14 mouse cellular contexts compared by ENCODE assay signal in genomic region chr14:117849591-117850505, GRCm38 (mm10).
"Had no signal": no experiment of that assay in that cellular context is flagged by ENCODE, and none has a peak within 500 bp of the region (broad histone marks: within the 10 kb centered on the region; RNA-seq: fewer than 3 reads in every experiment).

No protein-coding gene starts in this region.

- H3K9me3 ChIP-seq: limb, embryonic 12.5 days; liver, embryonic 13.5 days; midbrain, embryonic 12.5 days had no signal

- H3K27me3 ChIP-seq: limb, embryonic 12.5 days; liver, embryonic 13.5 days; megakaryocyte, embryonic 14.5 days; midbrain, embryonic 12.5 days had no signal

- ATAC-seq: liver, postnatal 0 days had no signal

- H3K9ac ChIP-seq: limb, embryonic 12.5 days; liver, embryonic 13.5 days; liver, postnatal 0 days; midbrain, embryonic 12.5 days had no signal

- H3K36me3 ChIP-seq: limb, embryonic 12.5 days; liver, embryonic 13.5 days; midbrain, embryonic 12.5 days had no signal

- DNase-seq: kidney, adult 11 months; kidney, adult 9 months; kidney, postnatal 4 days; liver; liver, embryonic 13.5 days; liver, postnatal 0 days; right cerebral cortex, postnatal 25 days; thymus, postnatal 36 days had no signal

- H3K27ac ChIP-seq: kidney, postnatal 0 days; layer of hippocampus, adult 2 months; limb, embryonic 12.5 days; liver, embryonic 13.5 days; macrophage; midbrain, embryonic 12.5 days had no signal

- H3K4me1 ChIP-seq: limb, embryonic 12.5 days; liver, embryonic 13.5 days; megakaryocyte, embryonic 14.5 days; midbrain, embryonic 12.5 days had no signal

- H3K4me2 ChIP-seq: limb, embryonic 12.5 days; liver, embryonic 13.5 days; midbrain, embryonic 12.5 days had no signal

- H3K4me3 ChIP-seq: layer of hippocampus, adult 2 months; limb, embryonic 12.5 days; liver, embryonic 13.5 days; megakaryocyte, embryonic 14.5 days; midbrain, embryonic 12.5 days had no signal
